In the genomic region with DNA sequence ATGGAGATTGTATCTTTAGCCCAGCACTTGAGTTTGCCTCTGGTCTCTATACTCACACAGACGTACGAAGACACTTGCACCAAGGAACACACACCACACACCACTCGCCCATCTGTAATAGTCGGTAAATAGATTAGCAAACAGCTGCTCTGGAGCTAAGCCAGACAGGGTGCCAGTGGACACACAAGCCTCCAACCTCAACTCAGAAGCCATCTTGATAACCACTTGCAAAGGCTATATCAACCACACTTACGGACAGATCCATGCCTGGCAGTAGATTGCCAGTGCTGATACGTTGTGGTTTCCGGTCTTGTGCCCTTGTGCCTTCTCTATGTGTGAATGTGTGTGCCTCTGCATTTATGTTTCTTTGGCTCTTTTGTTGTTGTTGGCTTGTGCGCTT, we compare ENCODE assay signal across 21 mouse cellular contexts. TPM values are rescaled to one million over a fixed set of nuclear protein-coding genes. Genes with fewer than 3 reads are reported as not detected.
DNase-seq lines count a peak whose midpoint lies in the region; ATAC-seq lines count a peak whose summit lies in the region.
"Had no signal": no experiment of that assay in that cellular context is flagged by ENCODE, and none has a peak within 500 bp of the region (broad histone marks: within the 10 kb centered on the region; RNA-seq: fewer than 3 reads in every experiment).

No protein-coding gene starts in this region.

- no peak overlapping the region for H3K4me2 ChIP-seq in heart, embryonic 13.5 days

- no peak overlapping the region for H3K9ac ChIP-seq in heart, embryonic 13.5 days

- intact Hi-C loops in heart, postnatal 36 days (cut with DNase I): loop anchor here (5.0 to 10.0 kb wide), 2 partner anchors 96 to 122 kb away; no protein-coding TSS in a partner anchor

- H3K9me3 ChIP-seq in heart, embryonic 13.5 days: no peaks in the 10 kb centered on the region
- H3K9me3 ChIP-seq: embryonic facial prominence, embryonic 13.5 days; hindbrain, embryonic 10.5 days; limb, embryonic 12.5 days had no signal

- no peaks in the 10 kb centered on the region for H3K27me3 ChIP-seq in heart, embryonic 13.5 days (replicated peaks)
- H3K27me3 ChIP-seq: embryonic facial prominence, embryonic 13.5 days had no signal

- ATAC-seq in heart, embryonic 13.5 days (ENCODE audit: extremely low read depth, insufficient number of reproducible peaks, low FRiP score, low TSS enrichment): no peak
- ATAC-seq in granulocyte monocyte progenitor cell, adult 5-6 weeks (replicated peaks; ENCODE audit: poor library complexity, severe bottlenecking): peak; percentile 57
- peak; percentile 62 for ATAC-seq in megakaryocyte, adult 5-6 weeks (ENCODE audit: poor library complexity, severe bottlenecking)

- H3K4me1 ChIP-seq in heart, embryonic 13.5 days: peaks cover 63% of the 10 kb centered on the region

- H3K36me3 ChIP-seq in heart, embryonic 13.5 days: no peaks in the 10 kb centered on the region
- H3K36me3 ChIP-seq: embryonic facial prominence, embryonic 13.5 days; hindbrain, embryonic 10.5 days; limb, embryonic 12.5 days had no signal

- 75% methylated on average over 8 of the region's 8 CpGs for WGBS in heart, embryonic 13.5 days

- DNase-seq in heart, postnatal 36 days: no peak
- DNase-seq in CD4-positive, CD25-positive, alpha-beta regulatory T cell, adult 2 months (ENCODE audit: low read depth, low spot score): peak; percentile 48
- DNase-seq in right cerebral cortex, adult 18-20 months: no peak
- no peak for DNase-seq in gastrocnemius, adult 8-10 months (ENCODE audit: low spot score in 2 of 2)
- DNase-seq in gastrocnemius, postnatal 25 days: no peak
- DNase-seq: cerebellum, postnatal 36 days had no signal

- H3K4me3 ChIP-seq in heart, embryonic 13.5 days: no peak overlapping the region

- peak overlapping the region; percentile 34 for H3K27ac ChIP-seq in heart, embryonic 13.5 days (replicated peaks)
- H3K27ac ChIP-seq: embryonic facial prominence, embryonic 13.5 days; hindbrain, embryonic 10.5 days; limb, embryonic 12.5 days; stomach, postnatal 0 days had no signal

RNA-seq across cellular contexts. Expression of gene Samd13, which starts 1.0 kb away (rescaled TPM):
- polyA plus RNA-seq in heart, embryonic 13.5 days (2015; fragmentation: Nextera tagmentation; extraction: Ambion mirVana): 2.3 and 2.8 TPM in 2 replicates
- total RNA-seq in heart, postnatal 36 days (2021): 1 to 10 TPM; 1.6 to 2.4 TPM
- 1.9 TPM in 1 of 2 replicates, not detected in the other for total RNA-seq in granulocyte monocyte progenitor cell, adult 5-6 weeks (2014; fragmentation: Nextera tagmentation)
- 0.36 and 2.2 TPM in 2 replicates for total RNA-seq in granulocyte monocyte progenitor cell, adult 5-6 weeks (2017)
- total RNA-seq in megakaryocyte, adult 5-6 weeks (2015): 1.7 TPM in 2 replicates
- 1.1 and 2.1 TPM in 2 replicates for total RNA-seq in megakaryocyte, adult 5-6 weeks (2017)
- 1 to 10 TPM in 3 of 4 experiments, under 1 TPM in 1; 0.29 to 1.8 (median 1.4) TPM for total RNA-seq in gastrocnemius, adult 8-10 months (2022)
- total RNA-seq in gastrocnemius, postnatal 25 days (2021): under 1 TPM; 0.32 to 0.74 TPM

RNA-seq across cellular contexts. Expression of gene 4930503B20Rik, which starts 35.3 kb away (rescaled TPM):
- polyA plus RNA-seq in heart, embryonic 13.5 days (2015; fragmentation: Nextera tagmentation; extraction: Ambion mirVana): not detected in 2 replicates
- not detected for total RNA-seq in heart, postnatal 36 days (2021)
- total RNA-seq in granulocyte monocyte progenitor cell, adult 5-6 weeks (2014; fragmentation: Nextera tagmentation): not detected in 2 replicates
- 0.05 TPM in 1 of 2 replicates, not detected in the other for total RNA-seq in granulocyte monocyte progenitor cell, adult 5-6 weeks (2017)
- 0.34 TPM in 1 of 2 replicates, not detected in the other for total RNA-seq in megakaryocyte, adult 5-6 weeks (2015)
- 0.51 TPM in 1 of 2 replicates, not detected in the other for total RNA-seq in megakaryocyte, adult 5-6 weeks (2017)
- total RNA-seq in gastrocnemius, adult 8-10 months (2022): not detected
- total RNA-seq in gastrocnemius, postnatal 25 days (2021): not detected
- total RNA-seq: ES-E14; left cerebral cortex, adult 8-10 months had no signal
- polyA plus RNA-seq: frontal cortex, adult 2 months; hindbrain, embryonic 10.5 days; intestine, embryonic 14.5 days; kidney, embryonic 14.5 days; limb, embryonic 12.5 days; lung, embryonic 16.5 days; midbrain, embryonic 11.5 days; spleen, adult 2 months; stomach, postnatal 0 days had no signal
